Mouse (Mus musculus) liver, postnatal 0 days (tissue): ENCODE measurements at regions not wholly inside any gene's neighbourhood (a gene's known extent, or its start where the extent isn't known, plus 50 kb on each side); places are given as distances from the start of the nearest gene placed in this dataset.

Experiments used
- CTCF ChIP-seq: sonication (generic); IDR thresholded peaks from 2 replicates; pipeline ENCODE4 v1.5.1; 2016; ENCODE audit warnings: antibody characterized with exemption, low read depth
- EP300 ChIP-seq: IDR thresholded peaks from 2 replicates; pipeline ENCODE4 v1.6.1; 2016; ENCODE audit warnings: antibody characterized with exemption, low read depth, mild to moderate bottlenecking

DNA sequence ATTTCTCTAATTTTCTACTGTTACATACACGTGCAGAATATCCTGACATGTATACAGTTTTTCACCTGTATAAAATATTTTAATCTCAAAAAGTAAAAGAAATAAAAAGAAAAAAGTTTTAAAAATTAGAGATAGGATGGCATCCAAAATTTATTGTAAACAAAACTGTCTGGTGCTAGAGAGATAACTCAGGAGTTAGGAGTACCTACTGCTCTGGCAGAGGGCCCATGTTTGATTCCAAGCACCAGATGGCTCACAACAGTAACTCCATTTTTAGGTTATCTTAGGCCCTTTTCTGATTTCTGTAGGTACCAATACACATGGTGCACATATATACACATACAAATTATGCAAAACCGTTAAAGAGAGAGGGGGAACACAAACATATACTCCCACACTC lies 320.0 kb upstream of the Klhl1 start:
- TF ChIP-seq CTCF: no peak
- TF ChIP-seq EP300: no peak
